ENCODE assay signal across 8 mouse cellular contexts in the genomic region with DNA sequence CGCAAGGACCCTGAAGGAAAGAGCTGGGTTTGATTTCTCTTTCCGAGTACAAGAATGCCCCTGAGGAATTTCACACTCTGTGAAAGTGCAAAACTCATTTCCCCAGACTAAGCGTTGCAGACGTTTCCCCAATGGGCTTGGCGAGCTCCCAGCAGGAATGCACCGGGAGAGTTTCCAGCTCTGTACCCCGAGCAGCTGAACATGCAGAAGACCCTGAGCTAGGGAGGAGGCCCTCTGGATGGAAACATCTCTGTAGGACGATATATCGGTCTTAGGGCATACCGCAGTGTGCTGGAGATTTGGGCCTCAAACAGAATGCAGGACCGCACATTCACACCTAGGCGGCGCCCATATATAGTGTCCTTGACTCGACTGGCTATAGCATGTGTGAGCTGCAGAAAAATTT. TPM values are rescaled to one million over a fixed set of nuclear protein-coding genes. Genes with fewer than 3 reads are reported as not detected.
DNase-seq lines count a peak whose midpoint lies in the region; ATAC-seq lines count a peak whose summit lies in the region.

No protein-coding gene starts in this region.

- H3K9ac ChIP-seq in intestine, embryonic 15.5 days, result peak overlapping the region; percentile 29; the same call in 1 of the 2 replicates

- 7% methylated on average over 14 of the region's 14 CpGs for WGBS in intestine, embryonic 15.5 days

- peaks cover 14% of the 10 kb centered on the region for H3K27me3 ChIP-seq in intestine, embryonic 15.5 days (replicated peaks)

- peak; percentile 53 for ATAC-seq in intestine, embryonic 15.5 days
- peak; percentile 65 for ATAC-seq in megakaryocyte-erythroid progenitor cell, adult 5-6 weeks (replicated peaks; ENCODE audit: low FRiP score, low TSS enrichment, poor library complexity, severe bottlenecking)
- ATAC-seq in activated CD4-positive, CD25-positive, alpha-beta regulatory T cell, adult 4 months, result no peak

- H3K9me3 ChIP-seq in intestine, embryonic 15.5 days, result no peaks in the 10 kb centered on the region

- intact Hi-C loops in gastrocnemius, postnatal 14 days (cut with DNase I; ENCODE audit: low total_unique reads), result loop anchor here (5.0 kb wide), 1 partner anchor 69 kb away; no protein-coding TSS in a partner anchor
- intact Hi-C loops in left cerebral cortex, postnatal 4 days (cut with DNase I), result loop anchor here (2.0 to 5.0 kb wide), 2 partner anchors 49 to 69 kb away; no protein-coding TSS in a partner anchor

- H3K27ac ChIP-seq in intestine, embryonic 15.5 days, result peak overlapping the region; percentile 86

- H3K4me1 ChIP-seq in intestine, embryonic 15.5 days (replicated peaks), result peaks cover 19% of the 10 kb centered on the region

- H3K4me2 ChIP-seq in intestine, embryonic 15.5 days (replicated peaks), result peak overlapping the region; percentile 75

- H3K4me3 ChIP-seq in intestine, embryonic 15.5 days (replicated peaks), result peak overlapping the region; percentile 20

- peak; percentile 77 for DNase-seq in ZHBTc4 (ENCODE audit: low read depth, low spot score)
- peak; percentile 79 to 81 for DNase-seq in cerebellum, postnatal 25 days
- DNase-seq in gastrocnemius, postnatal 14 days, result peak; percentile 58
- peak; percentile 59 for DNase-seq in left cerebral cortex, postnatal 4 days
- peak; percentile 52 for DNase-seq in right cerebral cortex, postnatal 14 days

- H3K36me3 ChIP-seq in intestine, embryonic 15.5 days, result no peaks in the 10 kb centered on the region

RNA-seq across cellular contexts. Expression of gene Creb3l1, which starts 31.5 kb away (rescaled TPM):
- 10 to 100 TPM; 14.7 to 22.6 TPM for total RNA-seq in gastrocnemius, postnatal 14 days (2021)
- 16.8 and 18.7 TPM in 2 replicates for polyA plus RNA-seq in intestine, embryonic 15.5 days (2015; fragmentation: Nextera tagmentation; extraction: Ambion mirVana)
- 10 to 100 TPM; 10.3 to 12.4 TPM for total RNA-seq in left cerebral cortex, postnatal 4 days (2021)
- total RNA-seq in megakaryocyte-erythroid progenitor cell, adult 5-6 weeks (2014; fragmentation: Nextera tagmentation), result 0.33 TPM in 1 of 2 replicates, not detected in the other
- total RNA-seq in megakaryocyte-erythroid progenitor cell, adult 5-6 weeks (2017), result 0.38 TPM in 1 of 2 replicates, not detected in the other
- 1 to 10 TPM in 1 of 2 experiments, under 1 TPM in 1; 0.59 to 1.1 TPM for polyA plus RNA-seq in activated CD4-positive, CD25-positive, alpha-beta regulatory T cell, adult 4 months (2017; shearing (Covaris generic))

RNA-seq across cellular contexts. Expression of gene Phf21a, which starts 37.1 kb away (rescaled TPM):
- 10 to 100 TPM; 19.5 to 21.2 TPM for total RNA-seq in gastrocnemius, postnatal 14 days (2021)
- polyA plus RNA-seq in intestine, embryonic 15.5 days (2015; fragmentation: Nextera tagmentation; extraction: Ambion mirVana), result 18.1 and 19.1 TPM in 2 replicates
- total RNA-seq in left cerebral cortex, postnatal 4 days (2021), result 100 to 1,000 TPM in 1 of 2 experiments, 10 to 100 TPM in 1; 95.7 to 102 TPM
- 26.9 and 29.8 TPM in 2 replicates for total RNA-seq in megakaryocyte-erythroid progenitor cell, adult 5-6 weeks (2014; fragmentation: Nextera tagmentation)
- total RNA-seq in megakaryocyte-erythroid progenitor cell, adult 5-6 weeks (2017), result 6.2 and 18.5 TPM in 2 replicates
- polyA plus RNA-seq in activated CD4-positive, CD25-positive, alpha-beta regulatory T cell, adult 4 months (2017; shearing (Covaris generic)), result 10 to 100 TPM; 48.6 to 56.9 TPM

Comparison
In these comparisons a context has a peak if more than half of its experiments do, and no peak if none do; other contexts are left out.
1. RNA of gene Creb3l1, which starts 31.5 kb away (total RNA-seq): 14.7 to 22.6 TPM in gastrocnemius, postnatal 14 days and 10.3 to 12.4 TPM in left cerebral cortex, postnatal 4 days; 0.33 to 0.38 TPM in megakaryocyte-erythroid progenitor cell, adult 5-6 weeks; every median in the first group is over 4 times any median in the second.
2. Peak in every context shown above with its lines, with median percentiles within 50 percentile points of each other: DNase-seq.